ENCODE assay signal across 18 mouse cellular contexts in genomic region chr16:18471381-18471955, GRCm38 (mm10). TPM values are rescaled to one million over a fixed set of nuclear protein-coding genes. Genes with fewer than 3 reads are reported as not detected.
A peak's percentile ranks its signal among the peaks of the same experiment; 100 is the strongest.
DNase-seq lines count a peak whose midpoint lies in the region; ATAC-seq lines count a peak whose summit lies in the region.
"Had no signal": no experiment of that assay in that cellular context is flagged by ENCODE, and none has a peak within 500 bp of the region (broad histone marks: within the 10 kb centered on the region; RNA-seq: fewer than 3 reads in every experiment).

No protein-coding gene starts in this region.

- H3K4me2 ChIP-seq in kidney, embryonic 15.5 days, result no peak overlapping the region
- no peak overlapping the region for H3K4me2 ChIP-seq in liver, embryonic 12.5 days
- H3K4me2 ChIP-seq: forebrain, embryonic 12.5 days; heart, embryonic 13.5 days had no signal

- no peaks in the 10 kb centered on the region for H3K9me3 ChIP-seq in kidney, embryonic 15.5 days (replicated peaks)
- H3K9me3 ChIP-seq in liver, embryonic 12.5 days (replicated peaks), result no peaks in the 10 kb centered on the region
- H3K9me3 ChIP-seq: forebrain, embryonic 12.5 days; G1E; heart, embryonic 13.5 days had no signal

- DNase-seq in embryo, embryonic 10 days (ENCODE audit: low spot score), result peak; percentile 30
- DNase-seq in embryo, embryonic 11 days, result no peak
- DNase-seq in kidney, postnatal 14 days, result no peak
- peak; percentile 15 for DNase-seq in urinary bladder, adult 2 months (ENCODE audit: low spot score)
- DNase-seq in urinary bladder, postnatal 14 days (ENCODE audit: low spot score), result no peak
- DNase-seq in yolk sac, embryonic 10.5 days (ENCODE audit: low spot score), result peak; percentile 58
- DNase-seq: adrenal gland, adult 8-10 months; cerebellum, adult 9-11 months; gastrocnemius, adult 2 months; kidney, adult 18-20 months; lung, postnatal 14 days; right cerebral cortex, postnatal 4 days had no signal

- peaks cover 36% of the 10 kb centered on the region for H3K36me3 ChIP-seq in kidney, embryonic 15.5 days
- peaks cover 100% of the 10 kb centered on the region for H3K36me3 ChIP-seq in liver, embryonic 12.5 days

- no peak overlapping the region for H3K4me3 ChIP-seq in kidney, embryonic 15.5 days (replicated peaks)
- H3K4me3 ChIP-seq in liver, embryonic 12.5 days, result no peak overlapping the region
- H3K4me3 ChIP-seq: forebrain, embryonic 12.5 days; gastrocnemius, adult 2 months; heart, embryonic 13.5 days had no signal

- ATAC-seq in kidney, embryonic 15.5 days (replicated peaks; ENCODE audit: low FRiP score), result no peak
- no peak for ATAC-seq in liver, embryonic 12.5 days
- ATAC-seq: hindbrain, embryonic 16.5 days had no signal

- WGBS in kidney, embryonic 15.5 days, result 71% methylated on average over 11 of the region's 11 CpGs
- WGBS in liver, embryonic 12.5 days (ENCODE audit: insufficient replicate concordance), result 80% methylated on average over 11 of the region's 11 CpGs

- no peak overlapping the region for H3K9ac ChIP-seq in kidney, embryonic 15.5 days
- H3K9ac ChIP-seq in liver, embryonic 12.5 days, result no peak overlapping the region
- H3K9ac ChIP-seq: forebrain, embryonic 12.5 days; heart, embryonic 13.5 days had no signal

- peak overlapping the region; percentile 1; the same call in 1 of the 2 replicates for H3K27ac ChIP-seq in kidney, embryonic 15.5 days
- H3K27ac ChIP-seq in liver, embryonic 12.5 days, result no peak overlapping the region
- H3K27ac ChIP-seq: forebrain, embryonic 12.5 days; gastrocnemius, adult 2 months; heart, embryonic 13.5 days had no signal

- H3K4me1 ChIP-seq in kidney, embryonic 15.5 days, result peaks cover 14% of the 10 kb centered on the region; the same call in 1 of the 2 replicates
- H3K4me1 ChIP-seq in liver, embryonic 12.5 days, result no peaks in the 10 kb centered on the region

- no peaks in the 10 kb centered on the region for H3K27me3 ChIP-seq in kidney, embryonic 15.5 days
- no peaks in the 10 kb centered on the region for H3K27me3 ChIP-seq in liver, embryonic 12.5 days (replicated peaks)
- H3K27me3 ChIP-seq: forebrain, embryonic 12.5 days; heart, embryonic 13.5 days had no signal

RNA-seq across cellular contexts. Expression of gene Gnb1l, which starts 27.0 kb away (rescaled TPM):
- polyA plus RNA-seq in kidney, embryonic 15.5 days (2015; fragmentation: Nextera tagmentation; extraction: Ambion mirVana), result 13.7 and 17.2 TPM in 2 replicates
- 7.9 and 8.4 TPM in 2 replicates for polyA plus RNA-seq in urinary bladder, adult 2 months (2012; rRNA removed)
- polyA plus RNA-seq in liver, embryonic 12.5 days (2016; fragmentation: Nextera tagmentation; extraction: Ambion mirVana), result 14.0 and 15.0 TPM in 2 replicates

RNA-seq across cellular contexts. Expression of gene Rtl10, which starts 27.2 kb away (rescaled TPM):
- polyA plus RNA-seq in kidney, embryonic 15.5 days (2015; fragmentation: Nextera tagmentation; extraction: Ambion mirVana), result 3.1 and 3.3 TPM in 2 replicates
- 4.4 and 5.6 TPM in 2 replicates for polyA plus RNA-seq in urinary bladder, adult 2 months (2012; rRNA removed)
- polyA plus RNA-seq in liver, embryonic 12.5 days (2016; fragmentation: Nextera tagmentation; extraction: Ambion mirVana), result 1.3 and 1.7 TPM in 2 replicates

RNA-seq across cellular contexts. Expression of gene Comt, which starts 44.8 kb away (rescaled TPM):
- 97.2 and 103 TPM in 2 replicates for polyA plus RNA-seq in kidney, embryonic 15.5 days (2015; fragmentation: Nextera tagmentation; extraction: Ambion mirVana)
- polyA plus RNA-seq in urinary bladder, adult 2 months (2012; rRNA removed), result 169 and 205 TPM in 2 replicates
- polyA plus RNA-seq in liver, embryonic 12.5 days (2016; fragmentation: Nextera tagmentation; extraction: Ambion mirVana), result 113 and 120 TPM in 2 replicates

RNA-seq across cellular contexts. Expression of gene Txnrd2, which starts 45.3 kb away (rescaled TPM):
- 28.1 and 29.1 TPM in 2 replicates for polyA plus RNA-seq in kidney, embryonic 15.5 days (2015; fragmentation: Nextera tagmentation; extraction: Ambion mirVana)
- 16.5 and 21.5 TPM in 2 replicates for polyA plus RNA-seq in urinary bladder, adult 2 months (2012; rRNA removed)
- 106 and 107 TPM in 2 replicates for polyA plus RNA-seq in liver, embryonic 12.5 days (2016; fragmentation: Nextera tagmentation; extraction: Ambion mirVana)

Comparison
In these comparisons a context has a peak if more than half of its experiments do, and no peak if none do; other contexts are left out.
1. DNase-seq: peak in embryo, embryonic 10 days (single experiment), urinary bladder, adult 2 months (single experiment) and yolk sac, embryonic 10.5 days (single experiment); none in embryo, embryonic 11 days (single experiment), kidney, postnatal 14 days (single experiment) and urinary bladder, postnatal 14 days (single experiment).